Mouse (Mus musculus) liver, embryonic 14.5 days (tissue): ENCODE measurements at regions not wholly inside any gene's neighbourhood (a gene's known extent, or its start where the extent isn't known, plus 50 kb on each side); places are given as distances from the start of the nearest gene placed in this dataset.

ENCODE experiments used
- CTCF ChIP-seq: IDR thresholded peaks from 2 replicates; pipeline ENCODE4 v1.5.1; 2016; ENCODE audit warnings: antibody characterized with exemption, low read depth, control low read depth
- EP300 ChIP-seq: IDR thresholded peaks from 2 replicates; pipeline ENCODE4 v1.6.1; 2016; ENCODE audit warnings: antibody characterized with exemption, low read depth

DNA sequence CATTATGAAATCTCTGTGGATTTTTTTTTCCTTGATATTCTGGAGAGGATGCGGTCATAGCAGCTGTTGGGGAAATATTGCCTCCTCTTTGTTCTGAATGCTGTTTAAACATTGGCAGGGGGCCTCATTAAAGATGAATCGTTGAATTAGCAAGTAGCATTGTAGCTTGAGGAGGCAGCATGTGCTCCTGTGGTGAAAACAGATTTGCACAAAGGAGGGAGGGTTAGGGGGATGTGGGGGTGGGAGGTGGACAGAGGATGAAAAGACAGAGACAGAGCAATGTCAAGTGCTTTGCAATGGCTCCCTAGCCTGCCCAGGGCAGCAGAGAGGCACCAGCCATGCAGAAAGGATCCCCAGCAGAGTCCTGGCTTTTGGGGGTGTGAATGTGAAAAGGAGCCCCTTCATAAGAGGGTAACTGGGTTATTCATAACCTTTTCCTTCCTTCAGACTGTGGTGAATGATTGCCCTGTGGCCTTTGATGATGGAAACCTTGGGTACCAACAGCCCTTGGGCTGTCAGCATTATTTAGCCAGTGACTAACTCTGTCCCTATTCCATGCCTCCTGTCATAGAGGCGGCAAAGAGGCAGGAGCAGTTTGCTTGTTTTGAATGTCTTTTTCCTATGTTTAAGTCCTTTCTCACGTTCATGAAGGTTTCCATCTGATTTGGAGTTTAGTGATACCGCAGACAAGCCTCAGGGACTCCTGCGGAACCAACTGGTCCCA is 1541.6 kb upstream of the Gulo start:
- no peak for TF ChIP-seq CTCF
- TF ChIP-seq EP300: no peak
